Mouse (Mus musculus) embryonic facial prominence, embryonic 13.5 days (tissue): ENCODE measurements at regions not wholly inside any gene's neighbourhood (a gene's known extent, or its start where the extent isn't known, plus 50 kb on each side); places are given as distances from the start of the nearest gene placed in this dataset.

Source experiments
- ATAC-seq: fragments of 200-750 bp; cut with Nextera tagmentation; 2 replicates; pipeline ENCODE4 v1.8.0; 2017; ENCODE audit warnings: low read depth; ENCODE audit not compliant: insufficient number of reproducible peaks, insufficient read depth, low FRiP score, low TSS enrichment
- H3K27ac ChIP-seq: fragments of 300-500 bp; sonication (generic); 2 replicates; pipeline ENCODE4 v1.5.1; 2015; ENCODE audit warnings: moderate library complexity, mild to moderate bottlenecking, inconsistent platforms
- H3K27me3 ChIP-seq: fragments of 300-500 bp; sonication (generic); 2 replicates; pipeline ENCODE4 v1.6.1; 2015; ENCODE audit warnings: mild to moderate bottlenecking, inconsistent platforms
- H3K36me3 ChIP-seq: fragments of 300-500 bp; sonication (generic); 2 replicates; pipeline ENCODE4 v1.6.1; 2015; ENCODE audit warnings: mild to moderate bottlenecking, inconsistent platforms
- H3K4me1 ChIP-seq: fragments of 300-500 bp; sonication (generic); 2 replicates; pipeline ENCODE4 v1.6.1; 2015; ENCODE audit warnings: inconsistent platforms
- H3K4me2 ChIP-seq: fragments of 300-500 bp; sonication (generic); 2 replicates; pipeline ENCODE4 v1.6.1; 2015; ENCODE audit warnings: moderate library complexity, mild to moderate bottlenecking, inconsistent platforms
- H3K4me3 ChIP-seq: fragments of 300-500 bp; sonication (generic); 2 replicates; pipeline ENCODE4 v1.5.1; 2015; ENCODE audit warnings: mild to moderate bottlenecking, inconsistent platforms
- H3K9ac ChIP-seq: fragments of 300-500 bp; sonication (generic); 2 replicates; pipeline ENCODE4 v1.6.1; 2015; ENCODE audit warnings: mild to moderate bottlenecking, inconsistent platforms
- H3K9me3 ChIP-seq: fragments of 300-500 bp; sonication (generic); 2 replicates; pipeline ENCODE4 v1.6.1; 2016; ENCODE audit warnings: inconsistent platforms
- WGBS: fragments of 180-500 bp; shearing (Covaris S2); methylation state at CpG from one replicate; pipeline ENCODE4 v1.1.7; 2015; ENCODE audit warnings: mixed read lengths; 5-methylcytosine and 5-hydroxymethylcytosine counted together

GRCm38 (mm10) chr12:16009822-16010620, 193.3 kb upstream of the Trib2 start:
- Histone ChIP-seq H3K4me2 (peak overlapping the region; percentile 3; the same call in 1 of the 2 replicates), H3K9me3 (no peaks in the 10 kb centered on the region), H3K27ac (no peak overlapping the region), H3K4me1 (peaks cover 28% of the 10 kb centered on the region), H3K36me3 (no peaks in the 10 kb centered on the region), H3K4me3 (no peak overlapping the region), H3K9ac (no peak overlapping the region), H3K27me3 (no peaks in the 10 kb centered on the region)
- ATAC-seq: no peak
- 17% methylated on average over 10 of the region's 10 CpGs for WGBS

DNA sequence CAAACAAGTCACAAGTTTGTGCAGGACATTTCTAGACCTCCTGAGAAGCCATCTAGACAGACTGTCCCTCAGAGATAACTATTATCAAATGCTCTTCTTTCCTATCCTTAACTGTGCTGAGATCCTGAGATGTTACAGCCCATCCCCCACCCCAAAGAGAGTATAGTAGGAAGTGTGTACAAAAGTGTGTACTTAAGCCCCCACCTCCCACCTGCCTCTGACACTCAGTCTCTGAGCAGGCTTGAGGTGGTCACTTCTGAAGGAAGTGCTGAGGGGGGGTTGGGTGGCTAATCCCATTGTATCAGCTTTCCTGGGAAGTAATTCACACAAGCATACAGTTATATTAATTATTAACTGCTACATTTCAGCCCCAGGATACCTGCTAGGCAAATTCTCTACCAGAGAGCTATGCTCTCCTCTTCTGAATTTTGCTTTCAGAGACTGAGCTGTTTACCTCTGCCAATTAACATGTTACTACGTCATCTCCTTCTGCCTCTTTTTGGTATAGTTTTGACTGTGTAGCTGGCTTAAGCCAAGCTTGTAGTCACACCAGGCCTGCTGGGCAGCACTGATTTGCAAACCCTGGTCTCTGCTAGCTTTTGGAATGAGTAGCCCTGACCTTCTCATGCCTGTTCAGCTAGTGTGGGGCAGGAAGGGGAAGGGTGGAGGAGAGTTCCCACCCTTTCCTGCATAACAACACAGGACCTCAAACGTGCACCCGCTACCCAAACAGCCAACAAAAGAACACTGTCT, 192.2 kb upstream of the Trib2 start:
- Histone ChIP-seq H3K27me3 (no peaks in the 10 kb centered on the region), H3K4me1 (peaks cover 28% of the 10 kb centered on the region), H3K4me2 (no peak overlapping the region), H3K4me3 (no peak overlapping the region), H3K9ac (no peak overlapping the region), H3K36me3 (no peaks in the 10 kb centered on the region), H3K9me3 (no peaks in the 10 kb centered on the region), H3K27ac (no peak overlapping the region)
- no peak for ATAC-seq
- 43% methylated on average over 3 of the region's 3 CpGs for WGBS

- Histone ChIP-seq H3K27ac (no peak overlapping the region), H3K9ac (no peak overlapping the region), H3K27me3 (no peaks in the 10 kb centered on the region), H3K4me2 (no peak overlapping the region), H3K9me3 (no peaks in the 10 kb centered on the region), H3K4me1 (peaks cover 28% of the 10 kb centered on the region), H3K36me3 (no peaks in the 10 kb centered on the region), H3K4me3 (no peak overlapping the region)
- ATAC-seq: no peak
- WGBS: 78% methylated on average over 4 of the region's 4 CpGs
Observed at GRCm38 (mm10) chr12:16008261-16008660, 191.5 kb upstream of the Trib2 start.

- Histone ChIP-seq H3K9me3 (no peaks in the 10 kb centered on the region), H3K9ac (no peak overlapping the region), H3K36me3 (no peaks in the 10 kb centered on the region), H3K27me3 (no peaks in the 10 kb centered on the region), H3K27ac (no peak overlapping the region), H3K4me3 (no peak overlapping the region), H3K4me2 (no peak overlapping the region), H3K4me1 (peaks cover 23% of the 10 kb centered on the region)
- ATAC-seq: no peak
- WGBS: 80% methylated on average over 5 of the region's 5 CpGs
Observed at GRCm38 (mm10) chr12:16006688-16007087, 190.0 kb upstream of the Trib2 start.

DNA sequence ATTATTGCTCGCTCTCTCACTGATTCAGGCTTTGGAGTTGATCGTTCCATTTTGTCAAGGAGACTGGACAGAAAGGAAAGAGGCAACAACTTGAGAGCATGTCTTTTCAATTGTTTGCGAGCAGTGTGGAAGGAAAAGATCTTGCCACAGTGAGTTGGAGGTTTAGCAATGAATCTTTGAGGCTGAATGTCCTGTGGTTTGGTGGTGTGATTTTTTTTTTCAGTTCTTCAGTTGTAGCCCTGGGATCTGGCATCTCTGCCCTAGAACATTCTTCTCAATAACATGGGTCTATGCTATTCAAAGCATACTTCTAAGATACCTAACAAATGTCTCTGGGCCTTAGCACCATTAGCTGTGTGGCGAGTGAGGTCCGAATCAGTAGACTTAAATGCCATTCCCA, 189.6 kb upstream of the Trib2 start:
- 92% methylated on average over 5 of the region's 5 CpGs for WGBS

GRCm38 (mm10) chr12:16001811-16002210, 185.1 kb upstream of the Trib2 start:
- no peaks in the 10 kb centered on the region for H3K9me3 ChIP-seq
- no peaks in the 10 kb centered on the region for H3K27me3 ChIP-seq
- H3K9ac ChIP-seq: no peak overlapping the region
- no peak for ATAC-seq
- no peak overlapping the region for H3K27ac ChIP-seq
- H3K4me2 ChIP-seq: no peak overlapping the region
- H3K4me1 ChIP-seq: no peaks in the 10 kb centered on the region
- H3K4me3 ChIP-seq: no peak overlapping the region
- H3K36me3 ChIP-seq: no peaks in the 10 kb centered on the region
- 86% methylated on average over 7 of the region's 7 CpGs for WGBS

More for the DNA sequence above, 189.6 kb upstream of the Trib2 start:
- no peaks in the 10 kb centered on the region for H3K36me3 ChIP-seq
- H3K27me3 ChIP-seq: no peaks in the 10 kb centered on the region
- no peaks in the 10 kb centered on the region for H3K9me3 ChIP-seq
- H3K4me3 ChIP-seq: no peak overlapping the region
- H3K9ac ChIP-seq: no peak overlapping the region
- H3K4me1 ChIP-seq: peaks cover 19% of the 10 kb centered on the region
- H3K27ac ChIP-seq: no peak overlapping the region
- H3K4me2 ChIP-seq: no peak overlapping the region
- no peak for ATAC-seq

DNA sequence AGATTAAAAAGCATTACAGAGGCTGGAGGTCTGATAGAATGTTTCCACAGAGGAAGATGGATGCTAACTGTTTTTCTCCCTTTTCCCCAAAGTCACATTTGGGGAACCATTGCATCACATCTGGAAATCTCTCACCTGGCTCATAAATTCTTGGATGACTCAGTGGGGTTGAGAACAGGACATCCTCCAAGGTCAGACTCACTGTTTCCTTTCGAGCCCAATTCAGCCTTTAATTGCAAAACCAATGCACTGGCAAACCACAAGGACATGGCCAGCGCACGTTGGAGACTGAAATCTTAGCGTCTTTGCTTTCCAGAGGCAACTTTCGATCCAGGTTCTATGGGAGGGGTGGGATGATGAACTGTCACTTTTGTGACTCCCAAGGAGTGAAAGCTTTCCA, 184.5 kb upstream of the Trib2 start:
- no peaks in the 10 kb centered on the region for H3K36me3 ChIP-seq
- H3K4me3 ChIP-seq: no peak overlapping the region
- H3K27me3 ChIP-seq: no peaks in the 10 kb centered on the region
- H3K4me1 ChIP-seq: no peaks in the 10 kb centered on the region
- H3K9me3 ChIP-seq: no peaks in the 10 kb centered on the region
- no peak overlapping the region for H3K9ac ChIP-seq
- 75% methylated on average over 5 of the region's 5 CpGs for WGBS
- no peak overlapping the region for H3K4me2 ChIP-seq
- ATAC-seq: no peak
- no peak overlapping the region for H3K27ac ChIP-seq

DNA sequence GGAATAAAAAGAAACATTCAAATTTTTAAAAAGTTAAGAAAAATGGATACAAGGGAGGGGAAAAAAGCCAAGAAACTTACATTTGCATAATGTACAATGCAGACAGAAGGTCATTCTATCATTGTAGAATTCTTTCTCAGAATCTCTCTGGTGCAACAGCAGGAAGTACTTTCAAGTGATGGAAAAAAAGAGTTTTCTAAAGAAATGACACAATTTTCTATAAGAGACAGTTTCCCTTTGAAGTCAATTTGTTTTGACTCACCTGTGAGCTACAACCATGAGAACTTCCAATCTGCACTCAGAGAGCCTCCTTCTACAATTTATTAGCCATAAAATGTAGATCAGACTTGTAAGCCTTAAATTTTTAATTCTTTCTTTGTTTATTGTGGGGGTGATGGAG, 181.6 kb upstream of the Trib2 start:
- no peaks in the 10 kb centered on the region for H3K27me3 ChIP-seq
- no peaks in the 10 kb centered on the region for H3K9me3 ChIP-seq
- H3K4me3 ChIP-seq: no peak overlapping the region
- H3K9ac ChIP-seq: no peak overlapping the region
- H3K27ac ChIP-seq: no peak overlapping the region
- no peaks in the 10 kb centered on the region for H3K4me1 ChIP-seq
- no peak overlapping the region for H3K4me2 ChIP-seq
- ATAC-seq: no peak
- H3K36me3 ChIP-seq: no peaks in the 10 kb centered on the region

- Histone ChIP-seq H3K27ac (no peak overlapping the region), H3K27me3 (no peaks in the 10 kb centered on the region), H3K9ac (no peak overlapping the region), H3K9me3 (no peaks in the 10 kb centered on the region), H3K4me1 (no peaks in the 10 kb centered on the region), H3K36me3 (no peaks in the 10 kb centered on the region), H3K4me2 (no peak overlapping the region), H3K4me3 (no peak overlapping the region)
- ATAC-seq: no peak
- WGBS: 81% methylated on average over 3 of the region's 3 CpGs
Observed at GRCm38 (mm10) chr12:15993866-15994265, 177.1 kb upstream of the Trib2 start.

- Histone ChIP-seq H3K27me3 (no peaks in the 10 kb centered on the region), H3K4me3 (no peak overlapping the region), H3K4me1 (peaks cover 12% of the 10 kb centered on the region; the same call in 1 of the 2 replicates), H3K27ac (no peak overlapping the region), H3K36me3 (no peaks in the 10 kb centered on the region), H3K9me3 (no peaks in the 10 kb centered on the region), H3K9ac (no peak overlapping the region), H3K4me2 (no peak overlapping the region)
- ATAC-seq: no peak
Observed at GRCm38 (mm10) chr12:15986351-15986750, 169.6 kb upstream of the Trib2 start.

GRCm38 (mm10) chr12:15985649-15986048, 168.9 kb upstream of the Trib2 start:
- no peak overlapping the region for H3K4me3 ChIP-seq
- ATAC-seq: no peak
- no peak overlapping the region for H3K9ac ChIP-seq
- H3K27me3 ChIP-seq: no peaks in the 10 kb centered on the region
- WGBS: 77% methylated on average over 2 of the region's 2 CpGs
- H3K9me3 ChIP-seq: no peaks in the 10 kb centered on the region
- peaks cover 13% of the 10 kb centered on the region; the same call in 1 of the 2 replicates for H3K4me1 ChIP-seq
- H3K36me3 ChIP-seq: no peaks in the 10 kb centered on the region
- H3K4me2 ChIP-seq: no peak overlapping the region
- H3K27ac ChIP-seq: no peak overlapping the region
